Mouse (Mus musculus): Measurements from ENCODE around the gene Enc1. TPM values are rescaled to one million over a fixed set of nuclear protein-coding genes. Genes with fewer than 3 reads are reported as not detected.
A peak's percentile ranks its signal among the peaks of the same experiment; 100 is the strongest.

Enc1 gene
- polyA plus RNA-seq, 1 experiment from 2014 or later: 5.1 TPM

DNA sequence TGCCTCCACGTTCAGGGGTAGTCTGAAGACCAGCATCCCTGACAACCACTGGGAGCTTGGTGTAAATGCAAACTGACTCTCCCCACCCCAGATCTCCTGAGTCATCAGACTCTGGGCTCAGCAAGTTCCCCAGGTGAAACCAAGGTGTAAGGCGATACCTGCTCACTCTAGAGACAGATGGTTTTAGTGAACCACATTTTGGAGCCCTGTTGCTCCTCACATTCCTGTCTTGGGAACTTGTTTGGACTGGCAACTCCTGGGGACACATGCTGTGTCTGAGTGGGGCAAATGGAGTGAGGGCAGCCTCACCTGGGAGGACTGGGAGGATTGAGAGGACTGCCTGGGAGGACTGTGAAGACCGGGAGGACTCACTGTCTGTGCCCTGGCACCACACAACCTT, 13.1 kb upstream of the Enc1 start:
- H3K9me3 ChIP-seq (ENCODE audit: control insufficient read depth, low read length): peaks cover 5% of the 10 kb centered on the region; the same call in 1 of the 2 replicates
- H3K9ac ChIP-seq (ENCODE audit: low read length): no peak overlapping the region
- no peak overlapping the region for H3K4me3 ChIP-seq (ENCODE audit: control insufficient read depth in 1 of 2, insufficient read depth in 1 of 2, low read depth in 1 of 2, low read length in 2 of 2)
- H3K4me2 ChIP-seq (ENCODE audit: low read length): no peak overlapping the region
- H3K27me3 ChIP-seq (ENCODE audit: control insufficient read depth, insufficient read depth, low read length): no peaks in the 10 kb centered on the region
- WGBS: 80% methylated on average over 3 of the region's 3 CpGs
- ATAC-seq (ENCODE audit: insufficient number of reproducible peaks, insufficient read depth, low FRiP score, low read depth): no peak
- no peaks in the 10 kb centered on the region; a peak in 1 of 4 replicates for H3K4me1 ChIP-seq (ENCODE audit: control insufficient read depth in 2 of 2, insufficient read depth in 2 of 2, low read length in 2 of 2)
- H3K36me3 ChIP-seq (ENCODE audit: control insufficient read depth, insufficient read depth, low read length): no peaks in the 10 kb centered on the region
- no peak overlapping the region for H3K27ac ChIP-seq (replicated peaks in 1 of 2; ENCODE audit: control insufficient read depth in 1 of 2, insufficient read depth in 1 of 2, low read depth in 2 of 2, low read length in 2 of 2)

- no peak overlapping the region for H3K27ac ChIP-seq (replicated peaks in 1 of 2; ENCODE audit: control insufficient read depth in 1 of 2, insufficient read depth in 1 of 2, low read depth in 2 of 2, low read length in 2 of 2)
- no peaks in the 10 kb centered on the region; a peak in 1 of 4 replicates for H3K4me1 ChIP-seq (ENCODE audit: control insufficient read depth in 2 of 2, insufficient read depth in 2 of 2, low read length in 2 of 2)
- H3K9ac ChIP-seq (ENCODE audit: low read length): no peak overlapping the region
- H3K4me3 ChIP-seq (ENCODE audit: control insufficient read depth in 1 of 2, insufficient read depth in 1 of 2, low read depth in 1 of 2, low read length in 2 of 2): no peak overlapping the region
- WGBS: 74% methylated on average over 3 of the region's 3 CpGs
- no peaks in the 10 kb centered on the region for H3K36me3 ChIP-seq (ENCODE audit: control insufficient read depth, insufficient read depth, low read length)
- H3K27me3 ChIP-seq (ENCODE audit: control insufficient read depth, insufficient read depth, low read length): no peaks in the 10 kb centered on the region
- peaks cover 5% of the 10 kb centered on the region; the same call in 1 of the 2 replicates for H3K9me3 ChIP-seq (ENCODE audit: control insufficient read depth, low read length)
- ATAC-seq (ENCODE audit: insufficient number of reproducible peaks, insufficient read depth, low FRiP score, low read depth): no peak
- no peak overlapping the region for H3K4me2 ChIP-seq (ENCODE audit: low read length)
These were observed 10.8 kb upstream of the Enc1 start for GRCm38 (mm10) chr13:97230101-97230500.

- Histone ChIP-seq H3K36me3 (ENCODE audit: control insufficient read depth, insufficient read depth, low read length) (no peaks in the 10 kb centered on the region), H3K4me1 (ENCODE audit: control insufficient read depth in 2 of 2, insufficient read depth in 2 of 2, low read length in 2 of 2) (no peaks in the 10 kb centered on the region), H3K4me3 (ENCODE audit: control insufficient read depth in 1 of 2, insufficient read depth in 1 of 2, low read depth in 1 of 2, low read length in 2 of 2) (no peak overlapping the region), H3K4me2 (ENCODE audit: low read length) (no peak overlapping the region), H3K27ac (replicated peaks in 1 of 2; ENCODE audit: control insufficient read depth in 1 of 2, insufficient read depth in 1 of 2, low read depth in 2 of 2, low read length in 2 of 2) (no peak overlapping the region), H3K9me3 (ENCODE audit: control insufficient read depth, low read length) (no peaks in the 10 kb centered on the region), H3K27me3 (ENCODE audit: control insufficient read depth, insufficient read depth, low read length) (no peaks in the 10 kb centered on the region), H3K9ac (ENCODE audit: low read length) (no peak overlapping the region)
- ATAC-seq (ENCODE audit: insufficient number of reproducible peaks, insufficient read depth, low FRiP score, low read depth): no peak
- 64% methylated on average over 2 of the region's 2 CpGs for WGBS
These were observed 7.8 kb upstream of the Enc1 start for GRCm38 (mm10) chr13:97233092-97233491.

- ATAC-seq (ENCODE audit: insufficient number of reproducible peaks, insufficient read depth, low FRiP score, low read depth): 0 out of 2 replicates have a peak, but pooled peaks have one; percentile 45
These were observed 6.0 kb upstream of the Enc1 start for GRCm38 (mm10) chr13:97234785-97235417.

GRCm38 (mm10) chr13:97235911-97236310, 5.0 kb upstream of the Enc1 start:
- no peaks in the 10 kb centered on the region for H3K36me3 ChIP-seq (ENCODE audit: control insufficient read depth, insufficient read depth, low read length)
- H3K4me1 ChIP-seq (ENCODE audit: control insufficient read depth in 2 of 2, insufficient read depth in 2 of 2, low read length in 2 of 2): peaks cover 6 to 7% of the 10 kb centered on the region in 2 experiments; a peak in 2 of 4 replicates
- 84% methylated on average over 6 of the region's 6 CpGs for WGBS
- H3K9me3 ChIP-seq (ENCODE audit: control insufficient read depth, low read length): no peaks in the 10 kb centered on the region
- no peak overlapping the region for H3K4me2 ChIP-seq (ENCODE audit: low read length)
- ATAC-seq (ENCODE audit: insufficient number of reproducible peaks, insufficient read depth, low FRiP score, low read depth): no peak
- no peaks in the 10 kb centered on the region for H3K27me3 ChIP-seq (ENCODE audit: control insufficient read depth, insufficient read depth, low read length)
- no peak overlapping the region for H3K4me3 ChIP-seq (ENCODE audit: control insufficient read depth in 1 of 2, insufficient read depth in 1 of 2, low read depth in 1 of 2, low read length in 2 of 2)
- H3K9ac ChIP-seq (ENCODE audit: low read length): no peak overlapping the region
- H3K27ac ChIP-seq (replicated peaks in 1 of 2; ENCODE audit: control insufficient read depth in 1 of 2, insufficient read depth in 1 of 2, low read depth in 2 of 2, low read length in 2 of 2): no peak overlapping the region

More at GRCm38 (mm10) chr13:97234785-97235417, 6.0 kb upstream of the Enc1 start:
- H3K9me3 ChIP-seq (ENCODE audit: control insufficient read depth, low read length): no peaks in the 10 kb centered on the region
- H3K36me3 ChIP-seq (ENCODE audit: control insufficient read depth, insufficient read depth, low read length): no peaks in the 10 kb centered on the region
- H3K9ac ChIP-seq (ENCODE audit: low read length): peak overlapping the region; percentile 62
- no peak overlapping the region for H3K27ac ChIP-seq (replicated peaks in 1 of 2; ENCODE audit: control insufficient read depth in 1 of 2, insufficient read depth in 1 of 2, low read depth in 2 of 2, low read length in 2 of 2)
- H3K4me1 ChIP-seq (ENCODE audit: control insufficient read depth in 2 of 2, insufficient read depth in 2 of 2, low read length in 2 of 2): peaks cover 2 to 6% of the 10 kb centered on the region in 2 experiments; a peak in 1 of 4 replicates
- H3K4me2 ChIP-seq (ENCODE audit: low read length): peak overlapping the region; percentile 68
- no peaks in the 10 kb centered on the region for H3K27me3 ChIP-seq (ENCODE audit: control insufficient read depth, insufficient read depth, low read length)
- WGBS: 16% methylated on average over 17 of the region's 17 CpGs
- H3K4me3 ChIP-seq (ENCODE audit: control insufficient read depth in 1 of 2, insufficient read depth in 1 of 2, low read depth in 1 of 2, low read length in 2 of 2): peak overlapping the region; percentile 34 to 35

- ATAC-seq (ENCODE audit: insufficient number of reproducible peaks, insufficient read depth, low FRiP score, low read depth): no peak
These were observed 3.2 kb upstream of the Enc1 start for GRCm38 (mm10) chr13:97237700-97238099.

GRCm38 (mm10) chr13:97238181-97238981, 2.5 kb upstream of the Enc1 start:
- Histone ChIP-seq H3K4me3 (ENCODE audit: control insufficient read depth in 1 of 2, insufficient read depth in 1 of 2, low read depth in 1 of 2, low read length in 2 of 2) (no peak overlapping the region), H3K4me1 (ENCODE audit: control insufficient read depth in 2 of 2, insufficient read depth in 2 of 2, low read length in 2 of 2) (peaks cover 12 to 24% of the 10 kb centered on the region in 2 experiments; a peak in 3 of 4 replicates), H3K27ac (replicated peaks in 1 of 2; ENCODE audit: control insufficient read depth in 1 of 2, insufficient read depth in 1 of 2, low read depth in 2 of 2, low read length in 2 of 2) (peak overlapping the region; percentile 67 to 90), H3K27me3 (ENCODE audit: control insufficient read depth, insufficient read depth, low read length) (no peaks in the 10 kb centered on the region), H3K4me2 (ENCODE audit: low read length) (0 out of 2 replicates have a peak overlapping the region, but pooled peaks have one; percentile 99), H3K36me3 (ENCODE audit: control insufficient read depth, insufficient read depth, low read length) (no peaks in the 10 kb centered on the region), H3K9ac (ENCODE audit: low read length) (no peak overlapping the region), H3K9me3 (ENCODE audit: control insufficient read depth, low read length) (no peaks in the 10 kb centered on the region)
- no peak for ATAC-seq (ENCODE audit: insufficient number of reproducible peaks, insufficient read depth, low FRiP score, low read depth)
- 53% methylated on average over 16 of the region's 16 CpGs for WGBS

More at GRCm38 (mm10) chr13:97237700-97238099, 3.2 kb upstream of the Enc1 start:
- no peaks in the 10 kb centered on the region for H3K9me3 ChIP-seq (ENCODE audit: control insufficient read depth, low read length)
- peaks cover 10 to 17% of the 10 kb centered on the region in 2 experiments; a peak in 2 of 4 replicates for H3K4me1 ChIP-seq (ENCODE audit: control insufficient read depth in 2 of 2, insufficient read depth in 2 of 2, low read length in 2 of 2)
- H3K9ac ChIP-seq (ENCODE audit: low read length): no peak overlapping the region
- H3K4me2 ChIP-seq (ENCODE audit: low read length): no peak overlapping the region
- WGBS: 51% methylated on average over 3 of the region's 3 CpGs
- no peaks in the 10 kb centered on the region for H3K27me3 ChIP-seq (ENCODE audit: control insufficient read depth, insufficient read depth, low read length)
- H3K27ac ChIP-seq (replicated peaks in 1 of 2; ENCODE audit: control insufficient read depth in 1 of 2, insufficient read depth in 1 of 2, low read depth in 2 of 2, low read length in 2 of 2): peak overlapping the region; percentile 38 to 90; a peak in 3 of 4 replicates
- H3K4me3 ChIP-seq (ENCODE audit: control insufficient read depth in 1 of 2, insufficient read depth in 1 of 2, low read depth in 1 of 2, low read length in 2 of 2): no peak overlapping the region
- H3K36me3 ChIP-seq (ENCODE audit: control insufficient read depth, insufficient read depth, low read length): no peaks in the 10 kb centered on the region
